Mouse (Mus musculus): Measurements from ENCODE around the gene Akap11.

Gene Akap11

DNA sequence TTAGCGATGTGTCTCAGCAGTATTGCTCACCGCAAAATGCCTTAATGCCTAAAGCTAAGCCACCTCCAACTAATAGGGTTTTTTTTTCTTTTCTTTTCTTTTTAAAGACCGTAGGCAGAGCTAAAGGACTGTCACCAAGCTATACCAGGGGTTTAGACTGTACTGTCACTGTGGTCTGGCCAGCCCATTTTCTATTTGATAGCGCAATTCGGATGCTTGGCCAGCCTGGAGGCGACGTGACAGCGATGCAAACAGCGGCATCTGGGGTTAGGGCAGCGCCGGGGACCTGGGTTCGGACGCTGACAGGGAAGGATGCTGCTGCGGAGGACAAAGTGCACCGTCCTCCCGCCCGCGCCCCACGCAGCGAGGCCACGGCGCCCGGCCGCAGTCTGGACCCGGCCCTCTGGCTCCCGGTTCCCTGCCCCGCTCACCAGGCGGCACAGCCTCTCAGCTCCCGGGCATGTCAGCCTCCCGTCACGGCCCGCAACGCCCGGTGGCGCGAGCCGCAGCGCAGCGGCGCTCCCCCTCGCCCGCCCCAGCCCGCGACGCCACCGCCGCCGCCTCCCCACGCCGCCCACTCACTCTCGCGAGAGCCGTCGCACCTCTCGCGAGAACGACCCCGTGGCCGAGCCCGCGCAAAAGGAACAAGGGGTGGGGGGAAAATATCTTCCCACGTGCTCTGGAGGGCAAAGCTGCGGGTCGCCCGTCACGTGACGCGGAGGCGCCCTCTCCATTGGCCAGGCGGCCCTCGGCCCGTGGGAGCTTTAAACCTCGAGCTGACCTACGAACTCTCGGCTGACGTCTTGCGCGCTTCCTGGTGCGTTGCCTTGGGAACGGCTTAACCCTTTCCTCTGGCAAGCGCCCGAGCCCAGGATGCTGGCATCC is at the start of gene Akap11:
Gene Akap11, minus strand, starts transcription at position 528 of the 885 bp plus-strand sequence.
- peaks cover 50% of the 10 kb centered on the region for H3K4me1 ChIP-seq (replicated peaks; ENCODE audit: low read depth, low read length)
- TF ChIP-seq CTCF (conservative IDR thresholded peaks at IDR 0.05; ENCODE audit: low read length) = no peak
- H3K27me3 ChIP-seq (ENCODE audit: insufficient read depth, low read length) = peaks cover 3% of the 10 kb centered on the region; the same call in 1 of the 2 replicates
- no peaks in the 10 kb centered on the region for H3K36me3 ChIP-seq (ENCODE audit: insufficient read depth, low read length)
- peak within 1 kb of the TSS; percentile 92 for H3K4me3 ChIP-seq (replicated peaks; ENCODE audit: low read length)
- H3K9me3 ChIP-seq (ENCODE audit: low read length) = no peaks in the 10 kb centered on the region

DNA sequence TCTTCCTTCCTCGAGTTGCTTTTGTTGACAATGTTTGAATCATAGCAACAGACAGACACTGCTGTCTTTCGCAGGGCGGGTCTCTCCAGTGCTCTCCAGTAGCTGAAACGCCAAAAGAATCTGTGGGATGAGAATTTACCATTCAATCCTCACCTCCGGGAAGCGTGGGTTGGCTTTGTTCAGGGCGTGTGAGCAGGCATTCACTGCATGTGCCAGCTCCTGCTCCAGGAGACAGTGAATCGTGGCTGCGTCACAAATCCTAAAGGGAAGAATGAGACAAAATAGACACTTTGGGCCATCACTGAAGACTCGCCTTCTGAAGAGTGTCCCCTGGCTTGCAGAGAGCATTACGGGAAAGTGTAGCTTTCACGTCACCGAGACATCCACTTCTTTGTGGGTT is 47.6 kb upstream of the Akap11 start:
- Histone ChIP-seq H3K27me3 (ENCODE audit: insufficient read depth, low read length) (no peaks in the 10 kb centered on the region), H3K4me3 (replicated peaks; ENCODE audit: low read length) (no peak overlapping the region)
- TF ChIP-seq NANOG (IDR thresholded peaks at IDR 0.05; ENCODE audit: borderline replicate concordance, low read length) = no peak
- no peak for TF ChIP-seq POU5F1 (IDR thresholded peaks at IDR 0.05; ENCODE audit: borderline replicate concordance, low read length)
- no peak for TF ChIP-seq CTCF (conservative IDR thresholded peaks at IDR 0.05; ENCODE audit: low read length)

DNA sequence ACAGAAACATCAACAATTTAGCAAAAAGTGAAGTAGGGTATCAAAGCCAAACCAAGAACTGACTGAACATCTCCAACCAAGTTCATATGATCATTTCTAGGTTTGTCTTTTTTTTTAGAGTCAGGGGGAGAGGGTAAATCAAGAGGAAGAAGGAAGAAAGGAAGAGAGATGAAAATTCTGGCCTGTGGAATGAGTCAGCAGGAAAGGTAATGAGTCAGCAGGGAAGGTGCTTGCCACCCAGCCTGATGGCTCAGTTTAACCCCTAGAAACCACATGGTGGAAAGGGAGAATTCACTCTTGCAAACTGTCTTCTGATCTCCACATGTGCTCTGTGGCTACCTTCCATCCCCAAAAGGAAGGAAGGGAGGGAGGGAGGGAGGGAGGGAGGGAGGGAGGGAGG is 46.6 kb upstream of the Akap11 start:
- H3K4me1 ChIP-seq (replicated peaks; ENCODE audit: low read depth, low read length) = 0 out of 2 replicates have a peak, but pooled peaks cover 4% of the 10 kb centered on the region
- peaks cover 62% of the 10 kb centered on the region for H3K36me3 ChIP-seq (ENCODE audit: insufficient read depth, low read length)
- H3K9me3 ChIP-seq (ENCODE audit: low read length) = no peaks in the 10 kb centered on the region
- no peak for TF ChIP-seq NANOG (IDR thresholded peaks at IDR 0.05; ENCODE audit: borderline replicate concordance, low read length)
- TF ChIP-seq POU5F1 (IDR thresholded peaks at IDR 0.05; ENCODE audit: borderline replicate concordance, low read length) = no peak
- no peak for TF ChIP-seq CTCF (conservative IDR thresholded peaks at IDR 0.05; ENCODE audit: low read length)
- H3K27me3 ChIP-seq (ENCODE audit: insufficient read depth, low read length) = no peaks in the 10 kb centered on the region
- H3K4me3 ChIP-seq (replicated peaks; ENCODE audit: low read length) = no peak overlapping the region

More for the DNA sequence above, 47.6 kb upstream of the Akap11 start:
- Histone ChIP-seq H3K4me1 (replicated peaks; ENCODE audit: low read depth, low read length) (no peaks in the 10 kb centered on the region), H3K9me3 (ENCODE audit: low read length) (no peaks in the 10 kb centered on the region), H3K36me3 (ENCODE audit: insufficient read depth, low read length) (peaks cover 68% of the 10 kb centered on the region)

DNA sequence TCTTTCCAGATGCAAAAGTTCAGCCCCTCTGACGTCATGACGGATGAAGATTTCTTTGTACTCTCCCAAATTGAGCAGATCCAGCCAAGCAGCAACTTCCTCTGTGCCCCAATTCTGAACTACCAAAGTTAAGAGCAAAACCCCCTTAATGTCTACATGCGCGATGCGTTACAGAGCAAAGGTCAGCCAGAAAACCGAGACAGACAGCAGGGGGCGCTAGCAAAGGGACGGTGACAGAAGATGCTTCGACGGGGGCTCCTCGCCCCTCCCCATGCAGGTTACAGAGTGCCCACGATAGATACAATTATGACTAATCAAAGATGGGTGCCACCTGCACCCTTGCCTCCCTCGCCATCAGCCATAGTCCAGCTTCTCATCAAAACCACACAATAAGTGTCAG is 39.3 kb upstream of the Akap11 start:
- Histone ChIP-seq H3K4me1 (replicated peaks; ENCODE audit: low read depth, low read length) (peaks cover 4% of the 10 kb centered on the region; the same call in 1 of the 2 replicates), H3K9me3 (ENCODE audit: low read length) (peaks cover 14% of the 10 kb centered on the region), H3K36me3 (ENCODE audit: insufficient read depth, low read length) (peaks cover 45% of the 10 kb centered on the region), H3K27me3 (ENCODE audit: insufficient read depth, low read length) (no peaks in the 10 kb centered on the region), H3K4me3 (replicated peaks; ENCODE audit: low read length) (no peak overlapping the region)
- TF ChIP-seq CTCF (conservative IDR thresholded peaks at IDR 0.05; ENCODE audit: low read length) (peak; percentile 39), NANOG (IDR thresholded peaks at IDR 0.05; ENCODE audit: borderline replicate concordance, low read length) (no peak)

DNA sequence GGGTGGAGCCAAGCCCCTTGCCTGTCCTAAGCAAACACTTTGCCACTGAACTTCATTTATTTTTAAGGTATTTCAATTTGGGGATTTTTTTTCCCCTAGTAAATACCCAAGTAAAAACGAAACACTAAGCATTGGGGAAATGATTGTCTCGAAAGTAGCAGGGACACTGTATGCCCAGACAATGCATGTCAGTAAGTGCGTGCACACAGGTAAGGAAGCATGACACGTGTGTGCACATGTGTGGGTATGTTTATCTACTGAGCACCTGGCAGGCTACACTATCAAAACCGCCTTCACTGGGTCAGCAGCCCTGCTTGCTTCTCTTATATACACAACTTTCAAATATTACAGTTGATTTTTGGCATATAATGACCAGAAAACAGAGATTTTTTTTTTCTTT is 31.8 kb upstream of the Akap11 start:
- no peak for TF ChIP-seq POU5F1 (IDR thresholded peaks at IDR 0.05; ENCODE audit: borderline replicate concordance, low read length)
- no peak for TF ChIP-seq CTCF (conservative IDR thresholded peaks at IDR 0.05; ENCODE audit: low read length)
- no peak for TF ChIP-seq NANOG (IDR thresholded peaks at IDR 0.05; ENCODE audit: borderline replicate concordance, low read length)

DNA sequence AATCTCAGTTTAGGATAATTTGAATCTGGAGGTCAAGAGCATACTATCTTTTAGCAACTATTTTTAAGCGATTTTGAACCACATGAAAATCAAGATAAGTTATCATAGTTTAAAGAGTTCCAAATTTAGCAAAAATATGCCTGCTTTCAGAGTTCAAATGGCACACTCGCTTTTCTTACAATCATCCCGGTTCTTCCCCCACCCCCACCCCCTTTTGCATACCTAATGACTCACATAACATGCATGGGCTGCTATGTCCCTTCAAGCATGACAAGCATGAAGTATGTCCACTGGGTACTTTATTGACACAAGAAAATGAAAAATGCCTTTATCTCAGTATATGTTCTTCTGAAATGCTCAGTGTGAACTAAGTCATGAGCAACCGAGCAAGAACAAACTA is 29.8 kb upstream of the Akap11 start:
- Histone ChIP-seq H3K27me3 (ENCODE audit: insufficient read depth, low read length) (no peaks in the 10 kb centered on the region), H3K4me1 (replicated peaks; ENCODE audit: low read depth, low read length) (no peaks in the 10 kb centered on the region), H3K36me3 (ENCODE audit: insufficient read depth, low read length) (peaks cover 37% of the 10 kb centered on the region), H3K9me3 (ENCODE audit: low read length) (no peaks in the 10 kb centered on the region), H3K4me3 (replicated peaks; ENCODE audit: low read length) (no peak overlapping the region)
- TF ChIP-seq POU5F1 (IDR thresholded peaks at IDR 0.05; ENCODE audit: borderline replicate concordance, low read length) (no peak), NANOG (IDR thresholded peaks at IDR 0.05; ENCODE audit: borderline replicate concordance, low read length) (no peak), CTCF (conservative IDR thresholded peaks at IDR 0.05; ENCODE audit: low read length) (no peak)

More for the DNA sequence above, 31.8 kb upstream of the Akap11 start:
- Histone ChIP-seq H3K36me3 (ENCODE audit: insufficient read depth, low read length) (peaks cover 42% of the 10 kb centered on the region), H3K4me3 (replicated peaks; ENCODE audit: low read length) (no peak overlapping the region), H3K27me3 (ENCODE audit: insufficient read depth, low read length) (no peaks in the 10 kb centered on the region), H3K9me3 (ENCODE audit: low read length) (no peaks in the 10 kb centered on the region), H3K4me1 (replicated peaks; ENCODE audit: low read depth, low read length) (no peaks in the 10 kb centered on the region)

DNA sequence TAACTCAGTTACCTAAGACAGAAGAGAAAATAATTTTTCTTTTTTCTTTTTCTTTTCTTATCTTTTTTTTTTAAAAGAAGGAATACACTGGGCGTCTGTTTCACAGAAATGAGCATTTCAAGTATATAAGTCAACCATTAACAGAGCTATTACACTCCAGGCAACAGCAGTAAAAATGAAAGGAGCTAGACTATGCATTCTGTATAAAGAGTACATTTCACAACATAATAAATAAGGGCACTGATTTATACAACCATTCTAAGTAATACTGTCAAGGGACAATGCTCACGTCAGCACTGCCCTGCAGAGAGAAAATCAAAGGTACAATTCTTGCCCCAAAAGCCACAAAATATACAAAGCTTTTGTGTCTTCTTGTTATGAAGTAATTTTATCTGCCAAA is 27.7 kb upstream of the Akap11 start:
- H3K27me3 ChIP-seq (ENCODE audit: insufficient read depth, low read length) = no peaks in the 10 kb centered on the region
- no peaks in the 10 kb centered on the region for H3K9me3 ChIP-seq (ENCODE audit: low read length)
- no peak overlapping the region for H3K4me3 ChIP-seq (replicated peaks; ENCODE audit: low read length)
- H3K4me1 ChIP-seq (replicated peaks; ENCODE audit: low read depth, low read length) = no peaks in the 10 kb centered on the region
- peaks cover 31% of the 10 kb centered on the region for H3K36me3 ChIP-seq (ENCODE audit: insufficient read depth, low read length)
- TF ChIP-seq NANOG (IDR thresholded peaks at IDR 0.05; ENCODE audit: borderline replicate concordance, low read length) = no peak
- no peak for TF ChIP-seq POU5F1 (IDR thresholded peaks at IDR 0.05; ENCODE audit: borderline replicate concordance, low read length)
- TF ChIP-seq CTCF (conservative IDR thresholded peaks at IDR 0.05; ENCODE audit: low read length) = no peak

DNA sequence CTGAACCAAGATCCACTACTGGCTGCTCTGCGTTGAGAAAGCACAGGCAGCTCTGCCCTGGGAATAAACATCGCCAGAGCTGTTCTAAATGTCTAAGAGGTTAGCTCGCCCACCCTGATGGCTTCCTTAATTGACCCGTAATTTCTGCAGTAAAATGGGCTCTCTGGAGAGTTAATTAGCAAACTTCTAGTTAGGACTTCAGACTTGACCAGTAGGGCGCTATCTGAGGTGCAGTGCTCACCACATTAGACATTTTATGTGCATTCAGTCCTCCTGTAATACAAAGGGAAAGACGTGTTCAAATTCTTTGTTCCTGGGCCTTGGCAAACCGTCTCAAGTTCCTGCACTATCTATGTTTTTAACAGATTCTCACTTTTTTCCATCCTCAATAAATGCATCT is 26.6 kb upstream of the Akap11 start:
- Histone ChIP-seq H3K9me3 (ENCODE audit: low read length) (no peaks in the 10 kb centered on the region), H3K36me3 (ENCODE audit: insufficient read depth, low read length) (peaks cover 28% of the 10 kb centered on the region), H3K27me3 (ENCODE audit: insufficient read depth, low read length) (no peaks in the 10 kb centered on the region), H3K4me3 (replicated peaks; ENCODE audit: low read length) (no peak overlapping the region), H3K4me1 (replicated peaks; ENCODE audit: low read depth, low read length) (no peaks in the 10 kb centered on the region)
- TF ChIP-seq POU5F1 (IDR thresholded peaks at IDR 0.05; ENCODE audit: borderline replicate concordance, low read length) = no peak
- no peak for TF ChIP-seq CTCF (conservative IDR thresholded peaks at IDR 0.05; ENCODE audit: low read length)
- TF ChIP-seq NANOG (IDR thresholded peaks at IDR 0.05; ENCODE audit: borderline replicate concordance, low read length) = no peak

DNA sequence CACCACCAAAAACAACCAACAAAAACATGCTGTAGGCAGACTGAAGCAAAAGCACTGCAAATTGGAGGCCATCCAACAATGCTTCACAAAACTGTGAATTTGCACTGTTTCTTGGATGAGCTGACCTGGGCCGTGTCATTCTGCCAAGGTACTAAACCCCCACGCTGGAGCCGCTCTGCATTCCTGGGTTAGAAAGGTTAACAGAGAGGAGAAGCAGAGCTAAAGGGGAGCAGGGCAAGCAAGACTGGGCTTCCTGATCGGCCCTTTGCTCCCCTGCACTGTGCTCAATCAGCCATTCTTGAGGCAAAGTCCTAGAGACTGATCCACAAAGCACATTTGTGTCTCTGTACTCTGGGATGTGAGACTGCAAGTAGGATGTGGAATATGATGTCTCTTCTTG is 25.5 kb upstream of the Akap11 start:
- TF ChIP-seq CTCF (conservative IDR thresholded peaks at IDR 0.05; ENCODE audit: low read length) (no peak), NANOG (IDR thresholded peaks at IDR 0.05; ENCODE audit: borderline replicate concordance, low read length) (no peak), POU5F1 (IDR thresholded peaks at IDR 0.05; ENCODE audit: borderline replicate concordance, low read length) (no peak)
- H3K36me3 ChIP-seq (ENCODE audit: insufficient read depth, low read length) = peaks cover 18% of the 10 kb centered on the region
- H3K4me3 ChIP-seq (replicated peaks; ENCODE audit: low read length) = no peak overlapping the region
- H3K9me3 ChIP-seq (ENCODE audit: low read length) = no peaks in the 10 kb centered on the region
- no peaks in the 10 kb centered on the region for H3K27me3 ChIP-seq (ENCODE audit: insufficient read depth, low read length)
- H3K4me1 ChIP-seq (replicated peaks; ENCODE audit: low read depth, low read length) = no peaks in the 10 kb centered on the region

Measured in E14TG2a.4 (cell line).